Mouse (Mus musculus): ENCODE data around the gene Pdxp. TPM values are rescaled to one million over a fixed set of nuclear protein-coding genes. Genes with fewer than 3 reads are reported as not detected.

Gene Pdxp
- total and polyA plus RNA-seq, 3 experiments, result 2.8 to 9.8 (median 5.4) TPM

DNA sequence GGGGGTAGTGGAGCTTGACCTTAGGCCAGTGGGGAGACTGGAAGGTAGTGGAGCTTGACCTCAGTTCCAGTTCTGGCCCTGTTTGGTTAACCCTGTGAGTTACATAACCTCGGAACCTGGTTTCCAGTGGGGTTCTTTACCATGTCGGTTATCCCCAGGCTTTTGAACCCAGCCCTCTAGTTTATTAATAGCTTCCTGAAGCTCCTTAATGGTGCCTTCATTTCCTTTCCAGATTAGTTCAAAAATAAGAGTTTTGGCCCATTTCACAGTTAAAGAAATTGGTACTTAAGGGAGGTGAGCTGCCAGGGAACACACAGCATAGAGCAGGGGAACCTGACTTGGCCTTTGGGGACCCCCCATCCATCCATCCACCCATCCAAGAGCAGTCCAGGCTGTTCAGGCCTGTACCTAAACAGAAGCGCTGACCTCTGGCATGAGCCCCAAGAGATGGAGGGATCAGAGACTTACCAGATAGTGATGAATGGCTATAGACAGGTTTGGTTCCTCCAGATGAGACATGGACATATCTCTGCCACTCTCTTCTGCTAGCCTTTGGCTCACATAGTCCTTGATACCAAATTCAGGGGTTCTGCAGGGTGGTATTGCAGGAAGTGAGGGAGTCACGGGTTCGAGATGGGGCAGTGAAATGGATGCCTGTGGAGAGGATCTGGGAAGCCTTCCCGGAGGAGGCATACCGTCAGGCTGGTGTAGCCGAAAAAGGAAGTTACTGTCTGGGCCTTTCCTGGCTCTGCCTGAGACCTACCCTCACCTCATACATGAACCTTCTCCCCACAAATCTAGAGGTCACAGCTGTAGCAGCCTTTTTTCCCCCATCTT lies 1.3 kb downstream of the Pdxp start:
- Histone ChIP-seq H3K27me3 (replicated peaks) (no peaks in the 10 kb centered on the region), H3K36me3 (replicated peaks in 1 of 2; ENCODE audit: control insufficient read depth in 1 of 2, insufficient read depth in 1 of 2, low read length in 1 of 2) (peaks cover 28 to 82% of the 10 kb centered on the region in 2 experiments), H3K4me3 (replicated peaks in 1 of 3; ENCODE audit: low read depth in 2 of 3, low read length in 2 of 3, poor library complexity in 1 of 3) (peak overlapping the region in 2 of 3 experiments; percentile 41 to 75), H3K9ac (ENCODE audit: insufficient read depth, low read depth) (no peak overlapping the region), H3K79me2 (replicated peaks; ENCODE audit: control insufficient read depth, extremely low read depth, insufficient read depth, poor library complexity, severe bottlenecking) (no peaks in the 10 kb centered on the region), H3K4me1 (ENCODE audit: control insufficient read depth in 1 of 2, insufficient read depth in 2 of 2) (peaks cover 7 to 23% of the 10 kb centered on the region in 2 experiments; a peak in 3 of 4 replicates), H3K4me2 (ENCODE audit: insufficient read depth, low read depth, poor library complexity, severe bottlenecking) (peak overlapping the region; percentile 67; the same call in 1 of the 2 replicates), H3K9me3 (replicated peaks; ENCODE audit: low read length) (peaks cover 8% of the 10 kb centered on the region), H3K27ac (ENCODE audit: insufficient read depth, low read depth) (no peak overlapping the region)
- in situ Hi-C loops (cut with MboI; ENCODE audit: low pct_ligation_motif_present, low pct_unique_long_range_greater_than_20kb, low sequenced_read_pairs) (loop anchor here (25.0 kb wide), 1 partner anchor 422 kb away; the partner anchor contains the start of genes Maff and Pla2g6), dilution Hi-C loops (cut with MboI; ENCODE audit: extremely low pct_ligation_motif_present, extremely low pct_unique_long_range_greater_than_20kb, low sequenced_read_pairs) (no loop called here)
- TF ChIP-seq TCF12 (IDR thresholded peaks at IDR 0.05; ENCODE audit: low read depth, low read length) (no peak), MEF2A (IDR thresholded peaks at IDR 0.05; ENCODE audit: borderline replicate concordance, low read depth, low read length) (no peak), NELFE (IDR thresholded peaks at IDR 0.05; ENCODE audit: low read depth, low read length) (no peak)
- no peak for DNase-seq (ENCODE audit: extremely low read depth)

DNA sequence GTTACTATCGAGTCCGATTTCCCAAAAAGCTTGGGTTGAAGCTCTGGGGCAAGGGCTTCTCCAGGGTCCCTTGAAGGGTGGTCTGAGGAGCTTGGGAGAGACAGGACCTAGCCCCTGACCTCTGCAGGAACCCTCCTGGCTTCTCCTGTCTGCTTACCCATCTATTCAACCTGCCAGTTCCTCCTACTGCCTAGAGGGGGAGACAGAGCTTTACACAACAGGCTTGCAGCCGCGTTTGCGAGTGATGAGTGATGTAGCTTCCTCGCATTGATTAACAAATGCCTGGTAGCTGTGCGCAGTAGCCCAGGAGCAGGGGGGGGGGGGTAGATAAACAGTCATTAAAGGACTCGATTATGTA lies 1.9 kb downstream of the Pdxp start:
- H3K79me2 ChIP-seq (replicated peaks; ENCODE audit: control insufficient read depth, extremely low read depth, insufficient read depth, poor library complexity, severe bottlenecking), result no peaks in the 10 kb centered on the region
- H3K4me2 ChIP-seq (ENCODE audit: insufficient read depth, low read depth, poor library complexity, severe bottlenecking), result no peak overlapping the region
- peaks cover 8% of the 10 kb centered on the region for H3K9me3 ChIP-seq (replicated peaks; ENCODE audit: low read length)
- H3K4me1 ChIP-seq (ENCODE audit: control insufficient read depth in 1 of 2, insufficient read depth in 2 of 2), result peaks cover 10 to 29% of the 10 kb centered on the region in 2 experiments
- H3K27me3 ChIP-seq (replicated peaks), result no peaks in the 10 kb centered on the region
- DNase-seq (ENCODE audit: extremely low read depth), result peak; percentile 82
- peaks cover 22 to 76% of the 10 kb centered on the region in 2 experiments for H3K36me3 ChIP-seq (replicated peaks in 1 of 2; ENCODE audit: control insufficient read depth in 1 of 2, insufficient read depth in 1 of 2, low read length in 1 of 2)
- H3K4me3 ChIP-seq (replicated peaks in 1 of 3; ENCODE audit: low read depth in 2 of 3, low read length in 2 of 3, poor library complexity in 1 of 3), result no peak overlapping the region
- dilution Hi-C loops (cut with MboI; ENCODE audit: extremely low pct_ligation_motif_present, extremely low pct_unique_long_range_greater_than_20kb, low sequenced_read_pairs) (no loop called here), in situ Hi-C loops (cut with MboI; ENCODE audit: low pct_ligation_motif_present, low pct_unique_long_range_greater_than_20kb, low sequenced_read_pairs) (loop anchor here (25.0 kb wide), 1 partner anchor 422 kb away; the partner anchor contains the start of genes Maff and Pla2g6)
- no peak overlapping the region for H3K27ac ChIP-seq (ENCODE audit: insufficient read depth, low read depth)
- H3K9ac ChIP-seq (ENCODE audit: insufficient read depth, low read depth), result no peak overlapping the region
- no peak for TF ChIP-seq CHD1 (IDR thresholded peaks at IDR 0.05; ENCODE audit: low read depth, low read length)
- no peak for TF ChIP-seq JUND (conservative IDR thresholded peaks at IDR 0.05; ENCODE audit: low read depth, low read length)
- no peak for TF ChIP-seq GABPA (IDR thresholded peaks at IDR 0.05; ENCODE audit: insufficient replicate concordance, low read depth, low read length)
- TF ChIP-seq JUN (IDR thresholded peaks at IDR 0.05; ENCODE audit: insufficient read depth, low read depth, low read length), result no peak
- TF ChIP-seq TCF12 (IDR thresholded peaks at IDR 0.05; ENCODE audit: low read depth, low read length), result 0 out of 2 replicates have a peak, but pooled peaks have one; percentile 34
- peak; percentile 97 for TF ChIP-seq RAD21 (IDR thresholded peaks at IDR 0.05; ENCODE audit: low read depth, low read length)
- no peak for TF ChIP-seq E2F4 (IDR thresholded peaks at IDR 0.05; ENCODE audit: insufficient replicate concordance, low read depth, low read length)
- TF ChIP-seq CTCF (conservative IDR thresholded peaks at IDR 0.05 in 1 of 2, IDR thresholded peaks at IDR 0.05 in 1 of 2; ENCODE audit: low read depth in 2 of 2, low read length in 2 of 2), result peak; percentile 77 to 98
- TF ChIP-seq RCOR1 (conservative IDR thresholded peaks at IDR 0.05; ENCODE audit: low read depth, low read length), result no peak
- TF ChIP-seq ZMIZ1 (IDR thresholded peaks at IDR 0.05; ENCODE audit: low read depth, low read length), result no peak
- no peak for TF ChIP-seq PAX5 (IDR thresholded peaks at IDR 0.05; ENCODE audit: low read length)
- TF ChIP-seq NELFE (IDR thresholded peaks at IDR 0.05; ENCODE audit: low read depth, low read length), result peak; percentile 13; the same call in 1 of the 2 replicates
- TF ChIP-seq IRF4 (IDR thresholded peaks at IDR 0.05; ENCODE audit: low read depth, low read length), result peak; percentile 58; the same call in 1 of the 2 replicates
- peak; percentile 55; the same call in 1 of the 2 replicates for TF ChIP-seq MAZ (IDR thresholded peaks at IDR 0.05; ENCODE audit: low read depth, low read length)
- TF ChIP-seq USF2 (conservative IDR thresholded peaks at IDR 0.05; ENCODE audit: low read depth, low read length), result no peak
- 0 out of 2 replicates have a peak, but pooled peaks have one; percentile 21 for TF ChIP-seq ELF1 (IDR thresholded peaks at IDR 0.05; ENCODE audit: low read depth, low read length)
- peak; percentile 67 for TF ChIP-seq ZC3H11A (IDR thresholded peaks at IDR 0.05; ENCODE audit: low read depth, low read length)
- no peak for TF ChIP-seq UBTF (IDR thresholded peaks at IDR 0.05; ENCODE audit: low read depth, low read length)
- TF ChIP-seq ZKSCAN1 (IDR thresholded peaks at IDR 0.05; ENCODE audit: borderline replicate concordance, low read depth, low read length), result no peak
- no peak for TF ChIP-seq KAT2A (IDR thresholded peaks at IDR 0.05; ENCODE audit: insufficient replicate concordance, low read length)
- TF ChIP-seq POLR2AphosphoS2 (IDR thresholded peaks at IDR 0.05; ENCODE audit: low read depth, low read length), result no peak
- peak; percentile 53; the same call in 1 of the 2 replicates for TF ChIP-seq MYC (IDR thresholded peaks at IDR 0.05; ENCODE audit: low read depth, low read length)
- no peak; the same call in 1 of the 2 replicates for TF ChIP-seq SIN3A (IDR thresholded peaks at IDR 0.05; ENCODE audit: low read length)
- peak; percentile 63; the same call in 1 of the 2 replicates for TF ChIP-seq NRF1 (IDR thresholded peaks at IDR 0.05; ENCODE audit: low read depth, low read length)
- no peak for TF ChIP-seq POLR2A (IDR thresholded peaks at IDR 0.05; ENCODE audit: low read depth, low read length)
- no peak for TF ChIP-seq TBP (conservative IDR thresholded peaks at IDR 0.05; ENCODE audit: low read depth, low read length)
- TF ChIP-seq MAX (IDR thresholded peaks at IDR 0.05; ENCODE audit: low read length), result no peak
- no peak for TF ChIP-seq CHD2 (IDR thresholded peaks at IDR 0.05; ENCODE audit: low read length)
- TF ChIP-seq MXI1 (IDR thresholded peaks at IDR 0.05; ENCODE audit: low read depth, low read length), result no peak; the same call in 1 of the 2 replicates
